Mouse (Mus musculus) spleen, adult 2 months (tissue): Measurements from ENCODE around the gene Tlr8. TPM values are rescaled to one million over a fixed set of nuclear protein-coding genes. Genes with fewer than 3 reads are reported as not detected.
"Not testable (repeated sequence)": the region's sequence is repeated elsewhere in the genome, so short reads cannot be mapped to it uniquely, and the experiment has no call there.

Experiments
- DNase-seq, 2 experiments: peaks; one replicate each; pipeline versions ENCODE4 v3.0.0 to v3.0.0-alpha.2; 2012 to 2021; ENCODE audit warnings: low spot score in 2 of 2, low read depth in 1 of 2
- H3K27ac ChIP-seq: fragments of 200-500 bp; 2 replicates; pipeline ENCODE4 v1.5.1; 2012; ENCODE audit warnings: low read length, inconsistent platforms; ENCODE audit not compliant: insufficient read depth
- H3K27me3 ChIP-seq: fragments of 200-500 bp; 2 replicates; pipeline ENCODE4 v1.6.1; 2012; ENCODE audit warnings: mild to moderate bottlenecking, moderate library complexity, low read length, inconsistent platforms; ENCODE audit not compliant: control insufficient read depth, insufficient read depth
- H3K36me3 ChIP-seq: fragments of 200-500 bp; 2 replicates; pipeline ENCODE4 v1.6.1; 2012; ENCODE audit warnings: mild to moderate bottlenecking, low read length, inconsistent platforms; ENCODE audit not compliant: control insufficient read depth, insufficient read depth
- H3K4me1 ChIP-seq: fragments of 200-500 bp; 2 replicates; pipeline ENCODE4 v1.6.1; 2011; ENCODE audit warnings: inconsistent platforms; ENCODE audit not compliant: control insufficient read depth, insufficient read depth, insufficient read length
- H3K4me3 ChIP-seq: fragments of 200-500 bp; 2 replicates; pipeline ENCODE4 v1.5.1; 2011; ENCODE audit warnings: mild to moderate bottlenecking, inconsistent platforms; ENCODE audit not compliant: insufficient read depth, insufficient read length; ENCODE audit errors: extremely low read depth
- CTCF ChIP-seq: fragments of 200-500 bp; IDR thresholded peaks from 2 replicates; pipeline ENCODE4 v1.5.1; 2011; ENCODE audit warnings: mild to moderate bottlenecking, inconsistent platforms; ENCODE audit not compliant: insufficient read depth, insufficient read length, insufficient replicate concordance; ENCODE audit errors: extremely low read depth
- POLR2A ChIP-seq: fragments of 200-500 bp; IDR thresholded peaks from 2 replicates; pipeline ENCODE4 v1.6.1; 2011; ENCODE audit warnings: low read depth, low read length, inconsistent platforms
- WGBS: fragments of 180-500 bp; shearing (Covaris S2); methylation state at CpG from one replicate; pipeline ENCODE4 v1.1.7; 2018; 5-methylcytosine and 5-hydroxymethylcytosine counted together
- polyA plus RNA-seq: library from polyadenylated mRNA; depleted of rRNA; stranded (reverse); fragments of >200 nt; gene quantifications from 2 replicates; pipeline ENCODE4 v1.2.3, GENCODE M21; 2012; rRNA removed

The Tlr8 gene
- 1.0 and 1.1 TPM in 2 replicates for polyA plus RNA-seq

DNA sequence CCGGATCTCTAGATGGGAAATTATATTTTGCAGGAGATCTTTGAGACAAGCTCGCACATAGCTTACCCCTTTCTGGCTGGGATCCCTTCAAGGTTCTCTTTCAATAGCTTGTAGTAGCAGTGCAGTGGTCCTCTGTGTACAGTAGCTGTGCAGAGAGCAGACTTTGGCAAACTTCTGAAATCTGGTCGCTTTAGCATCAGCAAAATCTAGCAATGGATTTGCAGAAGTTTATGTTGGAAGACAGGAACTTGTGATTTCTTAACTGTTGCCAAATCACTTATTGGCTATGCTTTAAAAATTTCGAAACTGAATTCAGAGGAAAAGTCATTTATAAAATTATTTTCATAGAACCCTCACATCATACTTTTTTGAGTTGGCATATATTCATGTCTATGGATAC lies at the start of gene Tlr8:
TSS of gene Tlr8 (minus strand) at position 244 of the 400 bp plus-strand sequence.
- Histone ChIP-seq H3K4me1 (no peaks in the 10 kb centered on the region), H3K27ac (no peak within 1 kb of the TSS), H3K4me3 (no peak within 1 kb of the TSS), H3K36me3 (no peaks in the 10 kb centered on the region), H3K27me3 (no peaks in the 10 kb centered on the region)
- no peak for DNase-seq
- 74% methylated on average over 4 of the region's 4 CpGs for WGBS
- TF ChIP-seq CTCF (no peak), POLR2A (no peak)

DNA sequence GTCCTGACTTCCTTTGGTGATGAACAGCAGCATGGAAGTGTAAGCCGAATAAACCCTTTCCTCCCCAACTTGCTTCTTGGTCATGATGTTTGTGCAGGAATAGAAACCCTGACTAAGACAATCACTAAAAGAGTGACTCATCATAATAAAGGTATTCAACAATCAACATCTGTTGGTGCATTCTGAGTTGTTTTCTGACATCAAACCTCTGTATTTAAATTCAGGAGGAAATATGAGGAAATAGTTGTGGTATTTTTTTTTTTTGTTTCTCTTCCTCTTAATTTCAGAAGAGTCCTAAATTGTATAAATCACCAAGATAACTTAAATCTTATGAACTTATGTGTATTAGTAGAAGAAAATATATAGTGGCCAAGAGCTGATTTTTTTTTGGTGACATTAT lies 37.9 kb upstream of the Tlr8 start:
- H3K36me3 ChIP-seq, result not testable (repeated sequence)

DNA sequence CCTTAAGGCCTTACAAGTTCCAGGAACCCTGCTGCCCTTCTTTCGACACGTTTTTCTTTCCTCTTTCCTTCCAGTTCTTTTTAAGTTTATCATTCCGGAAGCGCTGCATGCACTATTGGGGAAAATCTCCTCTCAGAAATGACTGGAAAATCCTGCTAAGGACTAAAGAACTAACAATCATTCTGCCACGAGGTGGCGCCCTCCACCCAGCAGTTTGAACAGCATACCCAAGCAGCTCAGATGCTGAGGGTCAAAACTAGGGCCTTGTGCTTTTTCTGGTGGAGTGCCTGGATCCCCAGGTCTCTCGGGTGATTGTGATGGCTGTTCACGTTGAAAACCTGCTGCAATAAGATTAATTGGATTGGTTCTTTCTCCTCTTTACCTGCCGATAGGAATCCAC lies 12.8 kb upstream of the Tlr8 start:
- DNase-seq, result peak; percentile 17 to 53
- Histone ChIP-seq H3K4me1 (no peaks in the 10 kb centered on the region), H3K27me3 (no peaks in the 10 kb centered on the region), H3K36me3 (no peaks in the 10 kb centered on the region), H3K4me3 (0 out of 2 replicates have a peak overlapping the region, but pooled peaks have one; percentile 40), H3K27ac (no peak overlapping the region)
- 19% methylated on average over 9 of the region's 9 CpGs for WGBS
- TF ChIP-seq CTCF (peak; percentile 49; the same call in 1 of the 2 replicates), POLR2A (no peak)

More for the DNA sequence above, 37.9 kb upstream of the Tlr8 start:
- not testable (repeated sequence) for H3K4me3 ChIP-seq, H3K4me1 ChIP-seq, H3K27ac ChIP-seq, H3K27me3 ChIP-seq, DNase-seq
- 80% methylated on average over 1 of the region's 1 CpGs for WGBS

DNA sequence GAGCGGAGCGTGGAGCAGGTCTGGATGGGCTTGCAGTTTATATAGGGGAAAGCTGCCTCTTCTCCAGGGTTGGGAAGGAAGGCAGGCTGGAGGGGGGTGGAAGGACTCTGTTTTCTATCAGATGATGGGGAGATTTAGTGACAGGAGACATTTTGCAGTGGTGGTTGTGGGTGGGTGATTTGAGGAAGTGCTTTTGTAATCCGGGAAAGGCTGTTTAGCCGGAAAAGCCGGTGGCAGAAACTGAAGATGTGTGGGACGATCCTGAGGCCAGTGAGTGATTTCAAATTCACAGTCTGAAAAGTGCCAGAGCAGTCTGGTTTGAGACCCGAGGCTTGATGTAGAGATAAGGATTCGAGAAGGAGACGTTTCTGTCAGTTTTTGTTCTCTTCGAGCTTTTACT lies 12.4 kb upstream of the Tlr8 start:
- Histone ChIP-seq H3K36me3 (no peaks in the 10 kb centered on the region), H3K4me3 (0 out of 2 replicates have a peak overlapping the region, but pooled peaks have one; percentile 40), H3K27me3 (no peaks in the 10 kb centered on the region), H3K27ac (no peak overlapping the region), H3K4me1 (no peaks in the 10 kb centered on the region)
- TF ChIP-seq CTCF (no peak), POLR2A (no peak)
- DNase-seq, result no peak
- 42% methylated on average over 10 of the region's 10 CpGs for WGBS

DNA sequence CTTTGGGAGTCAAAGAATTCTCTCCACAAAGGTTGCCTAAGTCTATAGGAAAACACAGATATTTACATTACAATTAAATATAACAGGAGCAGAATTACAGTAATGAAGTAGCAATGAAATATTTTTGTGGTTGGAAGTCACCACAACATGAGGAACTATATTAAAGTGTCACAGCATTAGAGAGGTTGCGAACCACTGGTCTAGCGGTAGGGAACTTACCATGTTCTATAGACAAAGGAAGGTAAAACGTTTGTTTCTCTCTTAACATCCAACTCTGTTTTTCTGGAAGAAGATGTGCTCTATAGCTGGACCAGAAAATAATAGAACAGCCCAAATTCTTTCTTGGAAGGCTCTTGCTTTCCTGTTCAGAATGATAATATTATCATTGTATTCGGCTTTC lies 599 bp downstream of the Tlr8 start:
- H3K36me3 ChIP-seq, result no peaks in the 10 kb centered on the region
- DNase-seq, result no peak
- no peak overlapping the region for H3K4me3 ChIP-seq
- H3K27me3 ChIP-seq, result no peaks in the 10 kb centered on the region
- 53% methylated on average over 4 of the region's 4 CpGs for WGBS
- no peak overlapping the region for H3K27ac ChIP-seq
- TF ChIP-seq CTCF (no peak), POLR2A (no peak)
- H3K4me1 ChIP-seq, result no peaks in the 10 kb centered on the region

DNA sequence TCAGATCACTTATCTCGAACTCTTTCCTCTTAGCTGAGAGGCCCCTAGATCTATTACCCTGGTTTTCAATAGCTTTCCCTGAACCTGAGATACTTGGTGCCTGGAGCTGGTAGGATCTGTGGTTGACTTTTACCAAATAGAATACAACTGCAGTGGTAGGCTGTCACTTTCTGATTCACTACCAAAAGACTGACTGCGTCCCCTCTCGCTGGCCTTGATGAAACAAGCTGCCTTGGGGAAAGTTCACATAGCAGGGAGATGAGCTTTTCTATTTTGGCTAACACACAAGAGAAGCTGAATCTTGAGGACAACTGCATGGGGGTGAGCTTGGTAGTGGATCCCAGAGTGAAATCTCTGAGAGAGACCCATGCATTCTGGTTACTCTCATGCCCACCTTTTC lies 22.4 kb downstream of the Tlr8 start:
- Histone ChIP-seq H3K4me1 (no peaks in the 10 kb centered on the region), H3K27me3 (no peaks in the 10 kb centered on the region), H3K4me3 (no peak overlapping the region), H3K36me3 (no peaks in the 10 kb centered on the region), H3K27ac (no peak overlapping the region)
- WGBS, result 88% methylated on average over 3 of the region's 3 CpGs
- DNase-seq, result no peak
- TF ChIP-seq CTCF, result no peak
- TF ChIP-seq POLR2A, result no peak

DNA sequence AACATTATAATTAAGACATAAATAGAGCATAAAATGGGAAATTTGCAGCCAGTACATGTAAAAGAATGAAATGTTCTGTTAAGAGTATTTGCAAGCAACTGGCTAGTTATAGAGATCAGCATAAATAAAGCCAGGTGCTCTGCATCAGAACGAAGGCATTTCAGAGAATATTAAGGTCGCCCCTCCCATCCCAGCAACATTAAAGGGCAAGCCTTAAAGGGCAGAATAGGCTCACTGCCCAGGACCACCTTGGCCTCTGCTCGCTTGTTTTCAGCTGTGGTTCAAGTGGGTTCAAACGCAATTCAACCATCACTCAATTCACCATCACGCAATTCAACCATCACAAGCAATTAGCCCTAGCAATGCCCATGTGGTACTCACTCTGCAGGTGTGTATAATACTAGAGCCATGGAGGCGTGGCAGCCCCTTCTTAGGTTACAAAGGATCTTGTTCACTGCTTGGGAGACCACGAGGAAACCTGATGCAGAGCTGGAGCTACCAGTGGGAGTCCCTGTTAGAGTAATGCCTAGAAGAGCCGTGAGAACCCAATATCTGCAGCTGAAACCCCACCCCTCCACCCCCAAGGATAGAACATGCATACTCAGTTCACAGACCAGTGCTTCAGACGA lies 24.7 kb downstream of the Tlr8 start:
- WGBS, result 77% methylated on average over 9 of the region's 9 CpGs
- Histone ChIP-seq H3K4me1 (no peaks in the 10 kb centered on the region), H3K4me3 (no peak overlapping the region), H3K27me3 (no peaks in the 10 kb centered on the region), H3K27ac (no peak overlapping the region), H3K36me3 (no peaks in the 10 kb centered on the region)
- TF ChIP-seq CTCF (no peak), POLR2A (no peak)
- no peak for DNase-seq
